Mouse (Mus musculus) bone marrow macrophage, adult 2 months (primary cell): ENCODE results near the gene Kcnk4.

Experiments
- CTCF ChIP-seq: IDR thresholded peaks from 2 replicates; pipeline ENCODE4 v1.5.1; 2012; ENCODE audit warnings: low read depth, mild to moderate bottlenecking, low read length, moderate library complexity
- POLR2A ChIP-seq: IDR thresholded peaks from 2 replicates; pipeline ENCODE4 v1.6.1; 2012; ENCODE audit warnings: mild to moderate bottlenecking, low read depth, low read length, borderline replicate concordance

GRCm38 (mm10) chr19:6973581-6974190 lies 39.4 kb upstream of the Kcnk4 start:
- TF ChIP-seq CTCF, result no peak
- no peak for TF ChIP-seq POLR2A
